Mouse (Mus musculus) hindbrain, postnatal 0 days (tissue): ENCODE measurements at regions not wholly inside any gene's neighbourhood (a gene's known extent, or its start where the extent isn't known, plus 50 kb on each side); places are given as distances from the start of the nearest gene placed in this dataset.
"Not testable (repeated sequence)": the region's sequence is repeated elsewhere in the genome, so short reads cannot be mapped to it uniquely, and the experiment has no call there.

Experiments
- ATAC-seq: fragments of 200-750 bp; cut with Nextera tagmentation; 2 replicates; pipeline ENCODE4 v1.8.0; 2017; ENCODE audit warnings: mild to moderate bottlenecking, moderate TSS enrichment, moderate library complexity
- DNase-seq: peaks from one replicate; pipeline ENCODE4 v3.0.0-alpha.2; 2015; ENCODE audit warnings: low spot score
- H3K27ac ChIP-seq: fragments of 300-500 bp; sonication (generic); 2 replicates; pipeline ENCODE4 v1.5.1; 2014; ENCODE audit warnings: mild to moderate bottlenecking
- H3K27me3 ChIP-seq: fragments of 300-500 bp; sonication (generic); 2 replicates; pipeline ENCODE4 v1.6.1; 2014; ENCODE audit warnings: low read length, mixed read lengths; ENCODE audit not compliant: insufficient read depth
- H3K36me3 ChIP-seq: fragments of 300-500 bp; sonication (generic); 2 replicates; pipeline ENCODE4 v1.6.1; 2014; ENCODE audit warnings: low read length, mixed read lengths; ENCODE audit not compliant: insufficient read depth
- H3K4me1 ChIP-seq: fragments of 300-500 bp; sonication (generic); 2 replicates; pipeline ENCODE4 v1.6.1; 2014; ENCODE audit warnings: antibody characterized with exemption, low read length, mixed read lengths; ENCODE audit not compliant: insufficient read depth
- H3K4me2 ChIP-seq: fragments of 300-500 bp; sonication (generic); 2 replicates; pipeline ENCODE4 v1.6.1; 2014; ENCODE audit warnings: low read depth, mild to moderate bottlenecking, low read length, moderate library complexity, mixed read lengths
- H3K4me3 ChIP-seq: fragments of 300-500 bp; sonication (generic); 2 replicates; pipeline ENCODE4 v1.5.1; 2014; ENCODE audit warnings: low read length
- H3K9ac ChIP-seq: fragments of 300-500 bp; sonication (generic); replicated peaks from 2 replicates; pipeline ENCODE4 v1.6.1; 2014; ENCODE audit warnings: mild to moderate bottlenecking, low read length, moderate library complexity, mixed read lengths
- H3K9me3 ChIP-seq: fragments of 300-500 bp; sonication (generic); 2 replicates; pipeline ENCODE4 v1.6.1; 2016; ENCODE audit warnings: low read length, mixed read lengths
- CTCF ChIP-seq: IDR thresholded peaks from 2 replicates; pipeline ENCODE4 v1.5.1; 2016; ENCODE audit warnings: antibody characterized with exemption, control low read depth, low read depth
- WGBS: fragments of 180-500 bp; shearing (Covaris S2); extraction: QIAGEN DNeasy Blood & Tissue Kit; methylation state at CpG from one replicate; pipeline ENCODE4 v1.1.7; 2014; 5-methylcytosine and 5-hydroxymethylcytosine counted together

- WGBS, result 97% methylated on average over 4 of the region's 4 CpGs
- H3K4me3 ChIP-seq, H3K9me3 ChIP-seq, DNase-seq, H3K4me1 ChIP-seq, H3K27ac ChIP-seq, H3K9ac ChIP-seq, H3K36me3 ChIP-seq, H3K27me3 ChIP-seq, H3K4me2 ChIP-seq, ATAC-seq: not testable (repeated sequence)
Measured at GRCm38 (mm10) chr5:104576991-104577390, 68.8 kb downstream of the BC005561 start.

DNA sequence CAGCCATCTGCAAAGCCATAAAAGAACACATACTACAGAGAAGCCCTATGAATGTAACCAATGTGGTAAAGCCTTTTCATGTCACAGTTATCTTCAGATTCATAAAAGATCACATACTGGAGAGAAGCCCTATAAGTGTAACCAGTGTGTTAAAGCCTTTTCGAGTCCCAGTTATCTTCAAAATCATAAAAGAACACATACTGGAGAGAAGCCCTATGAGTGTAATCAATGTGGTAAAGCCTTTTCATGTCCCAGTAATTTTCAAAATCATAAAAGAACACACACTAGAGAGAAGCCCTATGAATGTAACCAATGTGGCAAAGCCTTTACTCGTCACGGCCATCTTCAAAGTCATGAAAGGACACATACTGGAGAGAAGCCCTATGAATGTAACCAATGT lies 74.2 kb downstream of the BC005561 start:
- H3K4me2 ChIP-seq, H3K4me1 ChIP-seq, H3K27ac ChIP-seq, ATAC-seq, H3K4me3 ChIP-seq, H3K27me3 ChIP-seq, H3K9ac ChIP-seq: not testable (repeated sequence)
- peak; percentile 19 for DNase-seq
- Histone ChIP-seq H3K9me3 (peaks cover 40% of the 10 kb centered on the region), H3K36me3 (peaks cover 30% of the 10 kb centered on the region)
- WGBS, result 97% methylated on average over 3 of the region's 3 CpGs

DNA sequence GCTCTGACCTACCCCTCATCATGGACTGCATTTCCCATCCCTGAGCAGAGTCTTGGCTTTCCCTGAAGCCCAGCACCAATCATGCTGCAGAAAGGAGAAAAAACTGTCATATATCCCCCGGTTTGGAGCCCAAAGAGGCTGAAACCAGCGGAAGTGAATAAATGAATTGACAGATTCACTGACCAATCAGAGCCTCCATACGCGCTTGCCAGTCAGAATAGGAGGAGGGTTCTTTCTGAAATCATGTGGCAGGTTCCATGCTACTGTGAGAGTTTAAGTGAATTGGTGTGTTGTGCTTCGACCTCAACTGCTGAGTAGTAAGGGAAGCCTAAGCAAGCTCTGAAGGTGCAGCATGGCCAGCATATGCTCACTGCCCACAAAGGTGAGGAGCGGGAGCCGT lies 101.0 kb downstream of the BC005561 start:
- no peak for DNase-seq
- ATAC-seq, result no peak
- 78% methylated on average over 7 of the region's 7 CpGs for WGBS

More for the DNA sequence above, 101.0 kb downstream of the BC005561 start:
- TF ChIP-seq CTCF, result no peak
- no peaks in the 10 kb centered on the region for H3K36me3 ChIP-seq
- no peak overlapping the region for H3K27ac ChIP-seq
- H3K4me3 ChIP-seq, result no peak overlapping the region
- no peak overlapping the region for H3K4me2 ChIP-seq
- H3K27me3 ChIP-seq, result no peaks in the 10 kb centered on the region
- H3K4me1 ChIP-seq, result no peaks in the 10 kb centered on the region
- no peak overlapping the region for H3K9ac ChIP-seq
- H3K9me3 ChIP-seq, result 0 out of 2 replicates have a peak, but pooled peaks cover 8% of the 10 kb centered on the region
